Mouse (Mus musculus): ENCODE results near the gene Fam122a.
A peak's percentile ranks its signal among the peaks of the same experiment; 100 is the strongest.

Fam122a gene

DNA sequence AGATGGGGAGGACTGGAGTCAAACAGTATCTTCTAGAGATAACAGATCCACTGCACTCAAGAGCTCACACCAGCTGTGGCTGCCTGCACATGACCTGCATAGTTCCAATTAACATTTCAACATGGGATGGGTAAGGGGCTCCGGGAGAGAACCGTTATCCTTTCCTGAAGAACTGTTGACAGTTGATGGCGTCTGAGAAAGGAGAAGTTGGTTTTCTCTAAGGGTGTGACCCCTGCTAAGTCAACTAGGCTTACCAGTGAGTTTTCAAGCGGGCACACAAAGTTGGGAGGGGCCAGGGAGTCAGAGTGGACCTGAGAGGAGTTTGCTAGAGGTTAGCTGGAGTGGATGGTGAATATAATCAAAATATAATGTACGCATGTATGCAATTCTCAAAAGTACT lies 13.1 kb upstream of the Fam122a start:
- DNase-seq (ENCODE audit: low read depth): no peak

DNA sequence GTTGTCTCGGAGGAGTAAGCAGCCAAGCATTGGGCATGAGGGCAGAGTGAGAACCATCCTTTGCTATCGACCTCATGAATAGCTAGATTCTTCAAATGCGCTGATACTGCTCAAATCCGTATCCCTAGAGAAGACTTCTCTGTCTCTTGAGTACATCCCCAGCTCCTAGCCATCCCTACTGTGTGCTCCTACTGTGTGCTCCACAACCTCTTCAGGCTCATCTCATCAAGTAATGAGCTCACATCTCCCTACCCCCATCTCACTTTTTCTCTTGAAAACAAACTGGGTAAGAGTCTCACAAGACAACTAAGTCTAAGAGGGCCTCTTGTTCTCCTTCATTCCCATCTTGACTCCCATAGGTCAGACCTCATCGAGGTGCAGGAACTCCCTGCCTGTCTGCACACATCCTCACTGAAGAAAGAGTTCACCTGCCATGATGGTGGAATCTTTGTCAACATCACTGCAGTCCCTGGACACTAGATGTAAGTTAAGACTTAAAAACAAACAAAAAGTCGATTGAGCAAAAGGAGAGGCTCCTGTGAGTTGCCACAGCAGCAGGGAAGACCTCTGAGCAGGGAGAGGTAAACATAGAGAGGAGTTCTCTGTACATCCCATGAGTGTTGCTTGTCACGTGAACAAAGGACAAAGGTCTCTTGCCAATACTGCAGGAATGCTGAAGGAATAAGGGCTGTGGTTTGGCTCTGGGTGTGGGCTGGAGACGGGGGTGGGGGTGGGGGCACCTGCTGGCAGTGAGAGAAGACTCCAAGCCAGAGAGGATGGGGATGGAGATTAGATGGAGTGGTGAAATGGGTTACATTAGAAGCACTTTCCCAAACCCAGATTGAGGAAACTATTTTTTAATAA lies 9.5 kb upstream of the Fam122a start:
- DNase-seq (ENCODE audit: low read depth): no peak

DNA sequence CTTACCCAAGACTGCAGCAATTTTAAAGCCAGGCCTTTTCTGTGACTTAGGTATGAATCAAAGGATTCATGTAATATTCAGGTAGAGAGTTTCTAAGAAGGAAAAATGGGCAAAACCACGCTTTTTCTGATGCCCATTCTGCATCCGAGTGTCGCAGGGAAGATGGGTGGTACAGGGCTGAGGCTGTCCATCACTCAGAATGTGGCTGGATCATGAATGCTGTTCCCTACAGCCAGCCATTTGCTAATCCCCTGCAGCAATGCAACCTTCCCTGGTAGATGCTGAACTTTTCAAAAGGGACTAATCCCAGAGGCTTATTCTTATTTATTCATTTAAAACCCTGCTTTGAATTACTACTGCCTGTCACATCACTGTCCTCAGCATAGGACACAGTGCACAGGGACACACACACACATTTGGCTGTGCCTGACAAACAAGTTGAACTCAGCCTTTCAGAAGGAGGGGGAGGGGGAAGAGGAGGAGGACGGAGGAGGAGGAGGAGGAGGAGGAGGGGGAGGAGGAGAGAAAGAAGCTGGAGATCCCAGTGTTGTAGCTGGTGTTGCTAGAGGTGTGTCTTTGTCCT lies 7.5 kb upstream of the Fam122a start:
- DNase-seq (ENCODE audit: low read depth): no peak

DNA sequence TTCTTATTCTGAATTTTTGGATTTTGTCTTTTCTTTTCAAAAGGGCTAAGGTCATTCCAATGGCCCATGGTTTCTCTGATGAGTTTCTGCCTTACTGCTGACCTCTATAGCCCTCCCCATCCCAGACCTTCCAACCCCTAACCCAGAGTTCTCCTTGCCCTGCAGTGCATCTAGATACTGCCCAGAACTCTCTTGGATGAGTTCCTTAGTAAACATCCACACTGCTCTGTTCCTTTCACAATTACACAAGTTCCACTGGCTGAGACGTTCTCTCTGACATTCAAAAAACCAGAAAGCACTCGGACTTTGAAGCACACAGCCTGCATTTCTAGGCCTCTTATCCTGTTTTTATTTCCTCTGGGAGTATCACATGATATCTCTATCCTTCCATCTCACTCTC lies 3.8 kb upstream of the Fam122a start:
- no peak for DNase-seq (ENCODE audit: low read depth)

DNA sequence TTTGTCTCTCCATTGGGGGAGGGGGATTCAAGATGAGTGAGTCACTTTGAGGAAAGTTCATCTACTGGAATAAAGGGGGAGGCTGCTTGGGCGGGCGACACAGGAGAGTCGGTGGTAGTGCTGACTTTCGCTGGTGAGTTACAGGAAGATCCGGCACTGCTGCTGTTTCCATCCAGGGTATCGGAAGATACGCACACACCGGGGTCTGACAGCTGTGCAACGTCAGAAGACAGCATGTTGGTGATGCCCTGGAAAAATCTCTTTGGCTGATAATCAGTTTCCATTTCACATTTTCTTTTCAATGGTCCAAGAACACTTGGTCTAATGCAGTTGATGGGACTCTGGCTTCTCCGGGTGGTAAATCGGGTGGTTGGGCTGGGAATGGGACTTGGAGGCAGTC lies 695 bp downstream of the Fam122a start:
- peak; percentile 47 for DNase-seq (ENCODE audit: low read depth)

DNA sequence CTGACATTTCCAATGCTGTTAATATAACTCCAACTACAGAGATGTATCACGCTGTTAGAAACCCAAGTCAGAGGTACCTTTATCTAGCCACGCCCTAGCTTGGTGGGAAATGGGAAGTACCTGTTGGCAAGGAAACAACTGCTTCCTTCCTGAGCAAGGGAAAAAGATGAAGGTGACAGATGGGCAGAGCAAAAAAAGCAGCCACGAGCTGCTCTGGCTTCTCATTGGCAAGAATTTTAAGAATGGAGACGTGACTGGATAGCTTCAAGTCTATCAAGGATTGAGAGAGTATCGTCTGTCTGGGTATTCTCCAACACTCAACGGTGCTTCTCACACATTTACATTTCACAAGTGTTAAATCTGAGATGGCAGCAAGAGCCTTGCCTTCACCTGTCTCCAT lies 1.9 kb downstream of the Fam122a start:
- DNase-seq (ENCODE audit: low read depth): no peak

DNA sequence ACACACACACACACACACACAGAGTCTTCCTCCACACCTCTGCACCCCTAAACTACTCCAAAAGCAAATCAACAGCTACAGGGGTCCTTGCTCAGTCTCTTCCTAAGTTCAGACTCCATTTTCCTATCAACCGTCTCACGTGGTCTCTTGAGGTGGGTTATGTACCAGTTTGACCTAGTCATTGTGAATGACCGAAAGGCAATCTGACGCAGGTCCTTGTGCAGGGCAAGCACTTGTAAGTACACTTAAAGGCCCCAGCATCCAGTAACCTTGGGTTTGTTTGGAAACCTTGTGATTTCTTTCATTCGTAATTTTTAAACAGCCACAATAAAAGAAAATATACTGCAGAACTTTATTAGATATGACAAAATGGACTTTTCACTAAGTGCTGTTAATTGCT lies 4.6 kb downstream of the Fam122a start:
- no peak for DNase-seq (ENCODE audit: low read depth)

DNA sequence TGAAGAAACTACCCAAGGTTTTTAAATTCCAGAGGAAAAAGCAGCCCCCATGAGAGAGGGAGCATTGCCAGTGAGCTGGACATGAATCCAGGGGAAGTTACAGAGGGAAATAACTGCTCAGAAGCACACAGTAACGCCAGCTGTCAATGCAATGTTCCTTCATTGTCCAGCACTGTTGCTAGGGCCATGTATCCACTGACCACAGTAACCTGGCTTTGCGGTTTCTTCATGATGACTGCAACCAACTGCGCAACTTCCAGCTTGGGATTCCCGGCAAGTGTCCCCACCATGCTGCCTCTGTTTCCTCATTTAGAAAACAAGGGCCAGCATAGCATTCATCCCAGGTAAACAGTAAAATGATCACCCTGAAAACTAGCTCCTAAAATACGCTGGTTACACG lies 5.6 kb downstream of the Fam122a start:
- no peak for DNase-seq (ENCODE audit: low read depth)

DNA sequence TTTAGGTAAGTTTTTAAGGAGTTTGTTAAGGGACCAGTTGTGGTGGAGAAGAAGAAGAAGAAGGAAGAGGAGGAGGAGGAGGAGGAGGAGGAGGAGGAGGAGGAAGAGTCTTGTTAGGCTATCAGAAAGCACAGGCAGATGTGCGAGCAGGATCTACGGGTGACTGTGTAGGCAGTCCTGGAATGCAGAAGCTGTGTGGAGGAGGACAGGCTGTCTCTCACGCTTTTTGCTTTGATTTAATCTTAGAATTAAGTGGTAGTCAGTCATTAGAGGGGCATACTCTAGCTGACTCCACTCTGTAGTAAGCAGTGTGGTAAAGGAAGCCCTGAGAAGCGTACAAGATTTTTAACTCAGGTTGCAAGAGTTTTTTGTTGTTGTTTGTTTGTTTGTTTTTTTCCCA lies 7.9 kb downstream of the Fam122a start:
- DNase-seq (ENCODE audit: low read depth): no peak

DNA sequence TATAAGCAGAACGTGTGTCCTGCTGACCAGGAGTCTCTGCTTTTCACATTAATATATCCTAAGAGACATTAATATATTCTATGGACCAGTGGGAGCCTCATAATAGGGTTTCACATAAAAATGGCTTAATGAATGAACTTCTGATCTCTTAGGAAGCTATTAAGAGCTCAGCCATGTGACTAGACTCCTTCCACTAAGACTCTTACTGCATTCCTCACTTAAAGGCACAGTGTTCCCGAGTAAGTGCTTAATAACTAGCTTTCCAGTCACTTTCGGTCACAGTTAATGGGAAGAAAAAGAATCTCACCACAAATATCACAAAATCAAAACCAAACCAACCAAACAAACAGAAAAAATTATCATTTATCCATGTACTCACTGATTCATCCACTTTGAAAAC lies 8.5 kb downstream of the Fam122a start:
- no peak for DNase-seq (ENCODE audit: low read depth)

DNA sequence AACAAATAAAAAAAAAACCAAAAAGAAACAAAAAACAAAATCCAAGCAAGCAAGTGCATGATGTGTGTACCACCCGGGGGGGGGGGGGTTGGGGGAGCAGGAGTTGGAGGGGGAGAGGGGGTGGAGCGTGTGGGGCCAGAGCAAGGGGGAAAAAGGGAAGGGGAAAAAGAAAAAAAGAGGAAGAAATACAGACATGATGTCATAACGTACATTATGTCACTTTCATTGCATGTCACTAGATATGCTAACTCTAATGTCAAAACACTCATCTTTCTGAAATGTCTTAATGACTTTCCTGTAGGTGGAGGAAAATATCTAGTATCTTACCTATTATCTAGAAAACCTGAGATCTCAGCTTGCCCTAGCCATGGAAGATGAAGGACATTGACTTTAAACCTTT lies 14.1 kb downstream of the Fam122a start:
- DNase-seq (ENCODE audit: low read depth): no peak

DNA sequence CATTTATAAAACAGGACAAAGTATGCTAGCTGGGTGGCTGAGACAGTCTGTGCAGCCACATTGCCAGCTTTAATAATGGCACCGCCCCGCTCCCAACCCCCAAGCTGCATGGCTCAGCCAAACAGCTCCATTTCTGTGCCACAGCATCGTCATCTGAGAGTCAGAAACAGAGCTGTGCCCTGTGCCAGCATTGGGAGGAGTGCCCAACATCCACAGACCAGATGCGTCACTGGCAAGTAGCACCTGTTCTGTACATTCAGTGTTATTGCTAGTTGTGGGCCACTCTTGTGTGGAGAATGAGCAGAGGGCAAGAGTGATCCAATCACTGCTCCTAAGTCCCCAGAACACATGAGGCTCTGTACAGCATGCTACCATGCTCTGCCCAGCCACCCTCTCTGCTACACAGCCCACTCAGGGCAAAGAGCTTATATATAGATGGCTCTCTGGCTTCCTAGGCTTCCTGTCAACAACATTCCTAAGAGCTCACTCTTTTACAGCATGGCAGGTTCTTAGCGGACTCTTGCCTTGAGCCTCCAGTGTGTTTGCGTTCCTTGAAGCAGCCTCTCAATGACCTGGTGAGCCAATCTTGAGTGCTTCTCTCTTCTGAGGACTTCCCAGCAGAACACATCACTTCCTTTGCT lies 20.4 kb downstream of the Fam122a start:
- DNase-seq (ENCODE audit: low read depth): no peak

DNA sequence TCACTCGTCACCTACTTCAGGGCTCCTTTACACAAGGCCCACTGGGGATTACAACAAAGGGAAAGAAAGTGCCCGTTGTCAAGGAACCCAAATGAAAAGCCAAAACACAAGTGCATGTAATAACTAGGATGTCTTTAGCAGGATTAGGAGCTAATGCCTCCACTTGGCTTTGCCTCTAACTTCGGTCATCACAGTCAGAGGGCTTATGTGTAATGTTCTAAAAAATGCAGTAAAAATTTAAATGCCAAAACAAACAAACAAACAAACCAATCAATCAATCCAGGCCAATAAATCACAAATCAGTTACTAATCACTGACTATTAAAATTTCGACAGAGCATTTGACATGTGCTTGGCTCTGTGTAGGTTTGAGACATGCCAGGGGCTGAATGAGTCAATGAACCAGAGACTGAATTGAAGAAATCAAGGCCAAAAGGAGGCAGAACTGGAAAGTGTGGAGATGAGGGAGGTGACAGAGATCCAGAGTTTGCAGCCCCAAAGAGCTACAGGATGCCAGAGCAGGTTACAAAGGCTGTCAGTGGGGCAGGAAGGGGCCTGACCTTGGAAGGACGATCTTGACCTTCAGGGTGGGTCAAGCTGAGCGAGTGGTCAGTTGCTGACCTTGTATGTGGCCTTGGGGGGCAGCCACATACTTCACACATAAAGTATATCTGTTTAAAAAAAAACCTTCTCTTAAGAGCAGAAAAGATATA lies 21.8 kb downstream of the Fam122a start:
- DNase-seq (ENCODE audit: low read depth): peak; percentile 34

DNA sequence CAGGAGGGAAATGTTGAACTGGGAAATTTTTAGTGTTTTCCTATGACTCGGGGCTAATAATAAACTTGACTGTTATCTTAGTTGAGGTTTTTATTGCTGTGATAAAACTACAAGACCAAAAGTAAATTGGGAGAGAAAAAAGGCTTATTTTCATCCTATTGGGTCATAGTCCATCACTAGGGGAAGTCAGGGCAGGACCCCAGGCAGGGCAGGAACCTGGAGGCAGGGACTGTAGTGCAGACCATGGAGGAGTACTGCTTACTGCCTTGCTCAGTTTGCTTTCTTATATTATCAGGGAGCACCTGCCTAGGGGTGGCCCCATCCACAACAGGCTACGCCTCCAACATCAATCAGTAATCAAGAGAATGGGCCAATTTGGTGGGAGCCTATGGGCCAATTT lies 22.7 kb downstream of the Fam122a start:
- no peak for DNase-seq (ENCODE audit: low read depth)

DNA sequence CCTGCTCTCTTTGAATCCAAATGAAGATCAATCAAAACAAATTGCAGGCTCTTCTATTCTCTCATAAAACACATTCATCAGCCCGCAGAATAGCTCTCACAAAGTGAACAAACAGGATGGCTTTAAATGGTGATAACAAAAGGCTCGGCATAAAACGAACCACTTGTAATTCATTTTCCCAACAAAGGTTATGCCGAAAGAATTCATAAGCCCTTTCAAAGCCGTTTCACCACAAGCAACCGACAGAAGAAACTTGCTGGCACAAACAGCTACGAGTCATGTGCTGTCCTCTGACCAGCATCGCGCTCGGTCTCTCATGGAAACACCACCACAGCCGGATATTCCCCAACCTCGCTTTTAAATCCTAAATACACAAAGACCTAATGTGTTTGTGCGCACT lies 23.8 kb downstream of the Fam122a start:
- DNase-seq (ENCODE audit: low read depth): no peak

DNA sequence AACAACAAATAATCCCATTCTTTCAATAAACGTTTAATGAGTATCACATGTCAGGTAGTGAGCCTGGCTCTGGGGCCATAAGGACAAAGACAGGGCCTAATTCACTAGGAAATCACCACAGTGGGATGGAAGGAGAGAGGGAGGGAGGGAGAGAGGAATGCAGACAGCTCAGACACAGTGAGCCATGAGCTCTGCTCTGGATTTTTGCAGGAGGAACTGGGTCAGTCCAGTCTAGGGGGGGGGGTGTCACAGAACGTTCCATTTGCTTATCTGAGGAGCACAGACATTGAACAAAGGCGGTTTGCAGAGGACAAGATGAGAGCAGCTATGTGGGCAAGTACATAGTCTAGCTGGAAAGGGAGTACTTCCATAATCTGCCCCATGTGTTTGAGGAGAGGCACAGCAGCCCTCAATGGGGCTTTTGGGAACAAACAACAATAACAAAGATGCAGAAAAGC lies 24.7 kb downstream of the Fam122a start:
- DNase-seq (ENCODE audit: low read depth): peak; percentile 13

DNA sequence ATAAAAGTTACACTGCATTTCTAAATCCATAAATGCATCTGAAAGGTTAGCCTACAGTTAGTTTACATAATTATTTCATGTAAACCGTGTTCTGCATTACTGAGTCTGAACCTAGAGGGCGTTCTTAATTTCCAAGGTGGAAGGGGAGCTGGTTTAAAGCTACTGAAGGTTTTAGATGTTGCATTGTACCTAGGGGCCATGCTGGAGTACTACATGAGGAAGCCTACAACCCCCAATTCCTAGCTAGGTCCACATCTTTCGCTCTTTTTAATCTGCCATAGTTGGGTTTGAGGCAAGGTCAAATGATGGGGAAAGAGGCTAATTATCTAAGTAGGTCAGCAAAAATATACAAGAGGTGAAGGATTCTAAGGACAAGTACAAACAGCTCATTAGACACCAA lies 25.5 kb downstream of the Fam122a start:
- DNase-seq (ENCODE audit: low read depth): no peak

DNA sequence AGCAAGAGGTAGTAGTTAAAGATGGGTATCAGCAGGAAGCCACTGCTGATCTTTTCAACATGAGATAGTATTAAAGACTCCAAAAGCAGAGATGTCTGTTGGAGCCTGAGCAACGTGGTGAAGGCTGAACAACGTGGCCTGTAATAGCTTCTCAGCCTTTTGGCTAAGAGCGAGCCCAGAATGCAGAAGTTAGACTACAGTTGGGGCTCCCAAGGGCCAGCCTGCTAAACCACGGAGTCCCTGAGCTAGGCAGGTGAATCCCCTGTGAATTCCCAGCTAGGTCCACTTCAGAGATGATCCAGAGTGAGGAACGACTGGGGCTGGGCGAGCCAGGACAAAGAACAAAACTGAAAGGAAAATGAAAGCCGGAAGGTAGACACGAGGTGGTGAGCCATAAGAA lies 26.4 kb downstream of the Fam122a start:
- no peak for DNase-seq (ENCODE audit: low read depth)

DNA sequence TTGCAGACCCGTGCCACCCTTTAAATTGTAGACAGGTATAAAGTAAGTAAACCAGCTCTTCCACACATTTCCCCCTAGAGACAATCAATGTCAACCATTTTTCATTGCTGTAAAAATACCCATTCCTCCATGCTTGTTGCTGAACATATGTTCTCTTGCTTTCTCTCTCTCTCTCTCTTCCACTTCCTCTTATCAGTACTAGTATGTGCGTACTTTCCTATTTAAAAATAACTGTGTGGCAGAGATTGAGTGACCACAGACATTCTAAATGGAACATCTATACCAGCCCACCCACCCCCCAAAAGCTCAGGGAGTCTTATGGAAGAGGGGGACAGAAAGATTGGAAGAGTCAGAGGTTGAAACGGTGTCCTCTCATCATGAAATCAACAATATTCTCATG lies 32.8 kb downstream of the Fam122a start:
- DNase-seq (ENCODE audit: low read depth): no peak

DNA sequence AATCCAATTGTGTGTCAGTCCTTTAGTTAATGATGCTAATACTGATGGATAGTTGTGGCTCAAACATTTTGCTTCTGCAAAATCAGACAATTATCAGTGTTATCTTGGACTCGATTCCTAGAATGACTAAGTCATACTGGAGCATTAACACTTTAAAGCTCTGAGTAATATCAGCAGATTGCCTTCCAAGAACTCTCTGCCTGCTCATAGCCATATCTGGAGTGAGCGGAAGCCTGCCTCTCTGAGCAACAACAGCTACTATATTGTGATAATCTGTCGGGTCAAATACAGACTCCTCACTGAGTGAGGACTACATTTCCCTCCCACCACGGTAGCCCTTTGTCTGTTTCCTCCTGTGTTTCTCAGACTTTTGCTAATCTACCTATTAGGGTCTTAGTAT lies 37.4 kb downstream of the Fam122a start:
- DNase-seq (ENCODE audit: low read depth): no peak

DNA sequence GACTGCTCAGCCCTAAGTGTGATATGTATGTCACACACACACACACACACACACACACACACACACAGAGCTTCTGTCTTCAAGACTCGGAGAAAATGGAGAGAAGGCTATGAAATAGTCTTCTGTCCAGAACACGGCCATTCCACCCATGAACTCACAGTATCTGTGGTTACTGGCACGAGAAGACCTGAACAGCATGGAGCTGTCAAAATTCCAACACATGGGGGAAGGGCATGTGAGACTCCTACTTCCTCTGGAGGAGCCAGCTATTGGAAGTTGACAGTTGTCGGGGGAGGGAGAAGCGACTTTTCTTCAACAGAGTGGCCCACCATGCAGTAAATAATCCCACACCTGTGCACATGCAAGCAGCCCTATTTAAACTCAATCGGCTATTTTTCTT lies 42.9 kb downstream of the Fam122a start:
- DNase-seq (ENCODE audit: low read depth): peak; percentile 10

DNA sequence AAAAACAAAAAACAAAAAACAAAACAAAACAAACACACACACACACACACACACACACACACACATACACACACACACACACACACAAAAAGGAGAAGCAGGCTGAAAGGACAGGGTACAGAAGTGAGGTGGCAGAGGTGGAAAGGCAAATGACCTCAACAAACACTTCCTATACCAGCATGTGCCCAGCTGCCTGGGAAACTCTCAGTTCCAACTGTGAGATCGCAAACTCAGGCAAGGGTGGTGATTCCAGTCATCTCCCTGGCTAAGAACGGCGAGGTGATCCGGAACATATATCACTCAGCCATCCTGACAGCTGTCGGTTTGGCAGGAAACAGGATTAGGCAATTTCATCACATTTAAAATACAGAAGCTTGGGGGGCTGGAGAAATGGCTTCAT lies 44.7 kb downstream of the Fam122a start:
- DNase-seq (ENCODE audit: low read depth): no peak

DNA sequence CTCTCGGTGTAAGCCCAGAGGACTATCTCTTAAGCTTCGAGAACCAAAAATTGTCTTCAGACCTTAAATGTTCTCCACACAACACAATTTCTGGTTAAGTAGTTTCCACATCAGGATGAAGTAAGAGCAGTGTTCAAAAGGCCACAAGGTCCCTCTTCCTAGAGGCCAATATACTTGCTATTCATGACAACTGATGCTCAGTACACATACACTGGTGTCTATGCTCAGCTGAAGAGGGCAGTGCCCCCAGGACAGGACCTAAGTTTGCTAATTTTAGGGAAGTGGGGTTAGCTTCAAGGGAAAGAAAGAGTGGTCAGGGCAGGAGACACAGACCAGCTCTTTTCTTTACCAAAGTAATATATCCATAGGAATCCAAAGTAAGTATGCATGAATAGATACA lies 45.8 kb downstream of the Fam122a start:
- DNase-seq (ENCODE audit: low read depth): no peak
